Mouse (Mus musculus) spleen, adult 18-20 months (tissue): Measurements from ENCODE around the gene Slc46a1.

ENCODE experiments used
- DNase-seq, 2 experiments: peaks; one replicate each; pipeline ENCODE4 v3.0.0; 2022; ENCODE audit warnings: mixed read lengths in 2 of 2

The Slc46a1 gene

DNA sequence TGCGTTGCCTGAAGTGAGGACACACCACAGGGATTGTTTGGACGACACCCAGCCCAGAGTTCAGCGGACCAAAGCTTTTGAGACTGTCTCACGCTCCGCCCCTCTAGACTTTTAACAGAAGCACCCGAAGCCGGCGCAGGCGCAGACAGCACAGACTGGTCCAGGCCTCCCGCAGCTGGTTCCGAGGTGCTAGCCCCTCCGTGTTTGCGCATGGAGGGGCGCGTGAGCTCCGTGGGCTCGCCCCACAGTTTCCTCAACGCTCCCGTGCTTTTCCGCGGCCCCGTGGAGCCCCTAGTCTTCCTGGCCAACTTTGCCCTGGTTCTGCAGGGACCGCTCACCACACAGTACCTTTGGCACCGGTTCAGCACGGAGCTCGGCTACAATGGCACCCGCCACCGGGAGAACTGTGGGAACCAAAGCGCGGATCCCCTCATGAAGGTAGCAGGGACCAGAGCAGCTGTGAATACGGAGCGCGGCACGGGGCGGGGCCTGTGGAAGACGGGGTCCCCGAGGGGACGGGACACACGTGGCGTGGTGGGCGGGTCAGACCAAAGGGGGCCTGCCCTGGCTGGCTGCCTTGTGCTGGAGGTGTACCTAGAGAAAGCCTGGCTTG lies at the start of gene Slc46a1:
Gene Slc46a1 (plus strand): TSS at position 130 of the 613 bp plus-strand sequence.
- DNase-seq: peak; percentile 64 to 73

DNA sequence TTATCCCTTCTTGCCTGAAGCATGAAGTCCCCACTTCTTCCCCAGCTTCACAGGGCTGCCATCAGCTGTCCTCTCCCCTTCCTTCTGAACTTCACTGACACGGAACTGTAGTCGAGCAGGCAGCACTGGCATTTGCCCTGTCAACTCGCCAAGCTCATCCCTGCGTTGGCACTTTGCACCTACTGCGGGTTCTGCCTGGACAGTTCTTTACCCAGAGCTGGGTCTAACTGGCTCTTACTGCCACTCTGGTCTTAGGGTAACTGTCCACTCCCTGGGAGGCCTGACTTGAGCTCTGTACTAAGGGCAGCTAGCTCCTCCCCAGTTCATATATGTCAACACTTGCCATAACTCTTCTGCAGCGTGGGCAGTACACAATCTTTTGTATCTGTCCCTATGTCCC lies 48.6 kb upstream of the Slc46a1 start:
- no peak for DNase-seq

- no peak for DNase-seq
These were observed 45.1 kb upstream of the Slc46a1 start for GRCm38 (mm10) chr11:78420263-78420889.

- no peak for DNase-seq
These were observed 44.1 kb upstream of the Slc46a1 start for GRCm38 (mm10) chr11:78421201-78422009.

DNA sequence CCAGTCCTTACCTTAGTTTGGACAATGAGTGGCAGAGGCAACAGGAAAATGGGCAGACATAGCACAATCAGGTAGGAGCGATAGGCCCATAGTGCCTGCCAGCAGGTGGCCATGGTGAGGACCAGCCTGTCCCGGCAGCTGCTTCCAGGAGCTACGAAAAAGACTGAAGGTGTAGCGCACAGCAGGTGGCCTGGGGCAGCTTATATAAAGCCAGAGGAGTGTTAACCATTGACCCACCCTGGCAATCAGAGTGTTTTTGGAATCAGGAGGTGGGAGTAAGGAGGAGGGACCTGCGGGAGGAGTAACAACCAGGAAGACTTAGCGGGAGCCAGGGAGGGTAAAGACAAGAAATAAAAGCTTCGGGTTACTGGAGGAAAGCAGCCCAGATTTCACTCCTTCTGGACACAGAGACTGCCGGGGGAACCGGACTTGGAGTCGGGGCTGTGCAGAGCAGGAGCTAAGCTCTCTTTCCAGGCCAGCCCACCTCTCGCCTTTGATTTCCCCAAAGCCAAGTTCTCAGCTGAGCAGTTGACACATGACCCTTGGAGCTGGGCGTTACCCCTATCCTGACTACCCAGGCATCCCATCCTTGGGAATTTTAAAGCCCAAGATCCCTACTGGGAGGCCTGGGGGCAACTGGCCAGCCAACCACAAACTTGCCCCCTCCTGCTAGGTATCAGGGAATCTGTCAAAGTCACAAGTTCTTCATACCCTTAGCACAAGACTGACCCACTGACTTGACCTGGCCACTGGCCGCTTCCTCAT lies 43.3 kb upstream of the Slc46a1 start, which contains the start of gene Slc13a2:
Gene Slc13a2 (minus strand): TSS at position 163 of the 765 bp plus-strand sequence.
- no peak for DNase-seq

DNA sequence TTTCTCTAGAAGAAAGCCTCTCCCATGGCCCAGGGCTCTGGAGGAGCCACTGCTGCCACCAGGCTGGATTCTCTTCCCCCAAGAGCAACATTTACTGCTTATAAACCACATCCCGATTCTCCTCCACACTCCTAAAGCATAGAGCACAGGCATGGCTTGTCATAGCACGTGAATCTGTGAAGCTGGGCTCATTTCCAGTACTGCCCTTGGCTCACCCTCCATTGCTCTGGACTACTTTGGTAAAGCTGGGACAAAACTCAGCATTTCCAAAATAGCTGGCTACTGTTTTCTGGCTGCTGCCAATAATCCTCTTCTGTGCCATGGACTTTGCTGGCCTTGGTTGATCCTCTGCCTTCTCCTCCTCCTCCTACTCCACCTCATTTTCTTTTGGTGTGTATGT lies 41.1 kb upstream of the Slc46a1 start:
- no peak for DNase-seq

DNA sequence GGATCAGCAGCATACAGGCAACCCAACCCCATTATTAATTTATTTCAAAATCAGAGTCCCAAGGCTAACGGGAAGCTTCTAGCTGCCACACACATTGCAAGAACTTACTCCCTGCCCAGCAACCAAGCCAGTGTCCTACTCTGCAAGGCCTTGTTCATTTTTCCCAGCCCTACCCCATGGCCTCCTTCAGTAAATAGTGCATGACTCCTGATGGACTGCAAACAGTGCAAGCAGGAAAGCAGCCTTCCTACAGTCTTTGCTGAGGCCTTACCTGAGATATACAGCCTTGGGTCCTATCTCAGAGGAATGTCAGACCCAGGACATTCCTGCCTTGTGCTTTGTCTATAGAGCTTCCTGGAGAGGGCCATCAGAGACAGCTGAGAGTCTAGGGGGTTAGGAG lies 39.9 kb upstream of the Slc46a1 start:
- DNase-seq: no peak

GRCm38 (mm10) chr11:78427655-78428054 lies 37.8 kb upstream of the Slc46a1 start:
- no peak for DNase-seq

- DNase-seq: no peak
These were observed 37.2 kb upstream of the Slc46a1 start for GRCm38 (mm10) chr11:78428309-78428708.

DNA sequence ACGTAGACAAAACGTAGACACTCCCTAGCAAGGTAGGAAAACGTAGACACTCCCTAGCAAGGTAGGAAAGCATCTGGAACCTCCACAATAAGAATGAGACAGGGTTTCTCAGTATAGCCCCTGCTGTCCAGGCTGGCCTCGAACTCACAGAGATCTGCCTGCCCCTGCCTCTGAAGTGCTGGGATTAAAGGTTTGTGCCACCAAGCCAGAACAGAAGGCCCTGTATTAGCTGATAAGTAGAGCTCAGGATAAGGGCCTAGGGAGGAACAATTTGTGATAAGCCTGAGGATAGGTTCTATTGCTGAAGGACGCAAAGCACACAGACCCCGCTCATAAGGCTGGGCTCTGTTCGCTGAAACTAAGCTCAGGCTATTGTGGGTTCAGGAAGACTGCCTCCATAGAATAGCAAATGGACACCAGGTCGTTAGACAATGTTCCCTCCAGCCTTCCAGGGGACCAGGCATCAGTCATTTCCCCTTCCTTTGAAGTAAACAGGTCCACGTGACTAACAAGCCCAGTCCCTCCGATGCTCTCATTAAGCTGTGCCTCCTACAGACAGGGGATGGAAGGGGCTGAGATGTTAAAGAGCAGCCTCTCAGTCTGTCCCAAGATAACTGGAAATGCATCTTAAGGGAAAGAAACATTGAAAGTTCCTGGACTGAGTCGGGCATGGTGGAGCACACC lies 35.2 kb upstream of the Slc46a1 start:
- no peak for DNase-seq

DNA sequence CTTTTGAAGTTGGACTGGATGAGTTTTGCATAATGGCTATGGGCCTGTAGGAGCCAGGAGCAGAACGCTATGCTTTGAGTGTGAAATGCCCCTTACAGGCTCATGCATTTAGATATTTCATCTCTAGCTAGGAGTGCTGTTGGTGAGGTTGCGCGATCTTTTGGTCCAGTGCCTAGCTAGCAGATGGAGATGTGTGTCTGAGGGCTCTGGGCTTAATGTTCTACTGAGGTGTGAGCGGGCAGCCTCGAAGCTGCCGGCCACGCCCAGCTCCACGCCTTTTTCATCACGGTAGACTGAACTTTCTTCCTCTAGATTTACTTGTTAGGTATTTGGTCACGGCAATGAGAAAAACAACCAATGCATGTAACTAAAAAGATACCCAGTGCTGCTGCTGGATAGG lies 34.3 kb upstream of the Slc46a1 start:
- DNase-seq: no peak

DNA sequence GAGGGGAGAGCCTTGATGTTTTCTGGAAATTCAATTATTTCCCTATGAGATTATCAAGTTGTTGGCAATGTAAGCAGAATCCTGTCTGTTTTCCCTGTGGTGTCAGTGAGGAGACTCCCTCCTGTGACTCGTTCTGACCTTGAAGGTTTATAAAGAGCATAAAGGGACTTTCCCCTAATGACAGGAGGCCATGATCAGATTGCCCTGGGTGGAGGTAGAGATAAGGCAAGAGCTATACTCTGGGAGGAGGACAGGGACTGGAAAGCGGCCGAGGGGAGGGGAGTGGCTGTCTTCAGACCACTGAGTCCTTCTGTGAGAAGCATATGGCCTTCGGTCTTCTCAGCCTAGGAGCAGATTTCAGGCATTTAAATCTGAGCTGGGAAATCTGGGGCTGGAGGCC lies 31.4 kb upstream of the Slc46a1 start:
- DNase-seq: no peak

- DNase-seq: peak in 1 of 2 experiments; percentile 26
These were observed 29.6 kb upstream of the Slc46a1 start for GRCm38 (mm10) chr11:78435776-78436349.

- no peak for DNase-seq
These were observed 28.3 kb upstream of the Slc46a1 start for GRCm38 (mm10) chr11:78437182-78437581.

GRCm38 (mm10) chr11:78438399-78438930 lies 27.0 kb upstream of the Slc46a1 start:
- no peak for DNase-seq

GRCm38 (mm10) chr11:78443115-78443514 lies 22.4 kb upstream of the Slc46a1 start:
- no peak for DNase-seq

DNA sequence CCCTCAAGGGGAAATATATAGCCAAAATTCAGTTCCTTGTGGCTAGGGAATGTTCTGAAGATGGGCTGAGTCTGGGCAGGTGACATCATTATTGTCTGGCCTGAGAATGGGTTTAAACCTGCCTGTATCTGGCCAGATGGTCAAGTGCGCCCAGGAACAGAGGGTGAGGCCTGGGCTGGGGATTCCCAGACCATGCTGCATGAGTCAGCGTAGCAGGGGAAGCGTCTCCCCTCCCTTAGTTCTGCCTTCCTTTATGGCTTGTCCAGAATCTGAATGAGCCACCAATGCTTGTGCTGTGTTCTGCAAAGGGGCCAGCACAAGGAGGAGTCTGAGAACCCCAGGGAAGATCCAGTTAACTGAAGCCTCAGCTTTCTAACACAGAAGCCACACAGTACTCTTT lies 18.3 kb upstream of the Slc46a1 start:
- no peak for DNase-seq

DNA sequence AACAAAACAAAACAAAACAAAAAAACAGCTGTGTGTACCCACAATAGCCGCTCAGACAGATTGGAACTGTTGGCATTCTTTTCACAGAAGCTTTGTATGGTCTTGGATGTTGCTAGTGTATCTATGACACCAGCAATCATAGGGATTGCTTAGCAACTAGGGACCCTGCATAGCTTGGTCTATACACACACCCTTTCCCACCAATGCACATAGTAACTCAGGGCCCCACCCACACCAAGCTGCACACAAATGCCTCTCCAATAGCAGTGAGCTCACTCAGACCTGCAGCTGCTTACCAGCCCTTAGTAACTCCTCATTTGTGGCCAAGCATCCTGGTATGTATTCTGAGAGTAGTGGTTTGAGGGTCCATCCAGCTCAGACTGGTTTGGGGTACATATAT lies 17.3 kb upstream of the Slc46a1 start:
- no peak for DNase-seq

GRCm38 (mm10) chr11:78450337-78450736 lies 15.2 kb upstream of the Slc46a1 start:
- no peak for DNase-seq

GRCm38 (mm10) chr11:78453675-78454074 lies 11.8 kb upstream of the Slc46a1 start:
- DNase-seq: peak; percentile 44 to 74

GRCm38 (mm10) chr11:78454276-78454675 lies 11.2 kb upstream of the Slc46a1 start:
- DNase-seq: no peak

GRCm38 (mm10) chr11:78455308-78455707 lies 10.2 kb upstream of the Slc46a1 start:
- peak in 1 of 2 experiments; percentile 40 for DNase-seq
